Mouse (Mus musculus) olfactory bulb, adult 2 months (tissue): ENCODE measurements around the gene Rnf111.

ENCODE experiments used
- CTCF ChIP-seq: fragments of 200-500 bp; IDR thresholded peaks from 2 replicates; pipeline ENCODE4 v1.5.1; 2012; ENCODE audit warnings: low read depth, mild to moderate bottlenecking, low read length, moderate library complexity; ENCODE audit not compliant: insufficient read depth
- POLR2A ChIP-seq: fragments of 200-500 bp; IDR thresholded peaks from 2 replicates; pipeline ENCODE4 v1.6.1; 2012; ENCODE audit warnings: mild to moderate bottlenecking, low read depth, low read length, moderate library complexity; ENCODE audit not compliant: insufficient read depth

DNA sequence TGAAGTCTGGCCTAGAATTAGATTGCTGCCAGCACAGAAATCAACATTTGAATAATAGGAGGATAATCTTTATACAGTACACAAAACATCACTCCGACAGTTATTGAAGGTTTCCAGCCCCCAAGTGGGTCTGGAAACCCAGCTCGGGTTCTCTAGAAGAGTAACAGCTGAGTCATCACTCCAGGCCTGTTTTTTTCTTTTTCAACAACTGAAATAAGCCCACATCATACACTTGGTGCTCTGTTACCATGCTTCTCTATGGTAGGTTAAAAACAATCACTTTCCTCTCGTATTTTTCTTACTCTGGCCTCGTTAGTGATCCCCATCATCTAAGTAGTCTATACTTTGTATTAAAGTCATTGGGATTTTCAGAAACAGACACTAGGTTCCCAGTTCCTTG is 44.8 kb upstream of the Rnf111 start:
- TF ChIP-seq POLR2A (no peak), CTCF (no peak)
